9 mouse cellular contexts compared by ENCODE assay signal in genomic region chr6:54472846-54473715, GRCm38 (mm10). TPM values are rescaled to one million over a fixed set of nuclear protein-coding genes. Genes with fewer than 3 reads are reported as not detected.
DNase-seq lines count a peak whose midpoint lies in the region; ATAC-seq and TF ChIP-seq lines count a peak whose summit lies in the region.
"Had no signal": no experiment of that assay in that cellular context is flagged by ENCODE, and none has a peak within 500 bp of the region (broad histone marks: within the 10 kb centered on the region; RNA-seq: fewer than 3 reads in every experiment).

No protein-coding gene starts in this region.

- H3K27me3 ChIP-seq in heart, embryonic 13.5 days (replicated peaks), result no peaks in the 10 kb centered on the region
- H3K27me3 ChIP-seq in lung, postnatal 0 days (replicated peaks; ENCODE audit: insufficient read depth, low read length), result no peaks in the 10 kb centered on the region
- no peaks in the 10 kb centered on the region for H3K27me3 ChIP-seq in hindbrain, embryonic 12.5 days
- H3K27me3 ChIP-seq: CH12.LX had no signal

- 43% methylated on average over 8 of the region's 8 CpGs for WGBS in heart, embryonic 13.5 days
- WGBS in lung, postnatal 0 days, result 58% methylated on average over 8 of the region's 8 CpGs
- WGBS in hindbrain, embryonic 12.5 days, result 73% methylated on average over 8 of the region's 8 CpGs

- no peak for ATAC-seq in heart, embryonic 13.5 days (ENCODE audit: extremely low read depth, insufficient number of reproducible peaks, low FRiP score, low TSS enrichment)
- ATAC-seq in lung, postnatal 0 days, result peak; percentile 76
- ATAC-seq in hindbrain, embryonic 12.5 days (ENCODE audit: low FRiP score), result no peak

- H3K27ac ChIP-seq in heart, embryonic 13.5 days (replicated peaks), result peak overlapping the region; percentile 81
- peak overlapping the region; percentile 6; the same call in 1 of the 2 replicates for H3K27ac ChIP-seq in lung, postnatal 0 days (ENCODE audit: low read length)
- no peak overlapping the region for H3K27ac ChIP-seq in hindbrain, embryonic 12.5 days

- no peak overlapping the region for H3K4me3 ChIP-seq in heart, embryonic 13.5 days
- H3K4me3 ChIP-seq in lung, postnatal 0 days (ENCODE audit: low read depth, low read length), result no peak overlapping the region
- no peak overlapping the region for H3K4me3 ChIP-seq in hindbrain, embryonic 12.5 days

- H3K36me3 ChIP-seq in heart, embryonic 13.5 days, result no peaks in the 10 kb centered on the region
- no peaks in the 10 kb centered on the region for H3K36me3 ChIP-seq in lung, postnatal 0 days (ENCODE audit: insufficient read depth, low read length)
- H3K36me3 ChIP-seq in hindbrain, embryonic 12.5 days, result no peaks in the 10 kb centered on the region

- TF ChIP-seq CTCF in lung, postnatal 0 days (IDR thresholded peaks at IDR 0.05), result no peak

- H3K4me1 ChIP-seq in heart, embryonic 13.5 days, result peaks cover 72% of the 10 kb centered on the region
- H3K4me1 ChIP-seq in lung, postnatal 0 days (ENCODE audit: insufficient read depth, low read depth, low read length), result no peaks in the 10 kb centered on the region; the same call in 1 of the 2 replicates
- peaks cover 12% of the 10 kb centered on the region for H3K4me1 ChIP-seq in hindbrain, embryonic 12.5 days

- peak overlapping the region; percentile 42 for H3K4me2 ChIP-seq in heart, embryonic 13.5 days
- H3K4me2 ChIP-seq in lung, postnatal 0 days (replicated peaks; ENCODE audit: low read depth, low read length), result no peak overlapping the region
- no peak overlapping the region for H3K4me2 ChIP-seq in hindbrain, embryonic 12.5 days (replicated peaks)

- peak; percentile 20 to 41 for DNase-seq in heart, adult 9 months (ENCODE audit: low spot score in 2 of 2)
- no peak for DNase-seq in heart, adult 11 months
- peak; percentile 25 for DNase-seq in NIH3T3 (ENCODE audit: low read depth)
- DNase-seq in lung, postnatal 0 days (ENCODE audit: low spot score), result peak; percentile 71
- no peak for DNase-seq in thymus, postnatal 14 days
- no peak for DNase-seq in urinary bladder, postnatal 4 days (ENCODE audit: low spot score in 2 of 2)

- no peaks in the 10 kb centered on the region for H3K9me3 ChIP-seq in heart, embryonic 13.5 days
- H3K9me3 ChIP-seq in lung, postnatal 0 days (ENCODE audit: low read length), result no peaks in the 10 kb centered on the region
- no peaks in the 10 kb centered on the region for H3K9me3 ChIP-seq in hindbrain, embryonic 12.5 days (replicated peaks)

- TF ChIP-seq EP300 in lung, postnatal 0 days (IDR thresholded peaks at IDR 0.05), result no peak

- H3K9ac ChIP-seq in heart, embryonic 13.5 days, result no peak overlapping the region
- H3K9ac ChIP-seq in lung, postnatal 0 days (replicated peaks; ENCODE audit: low read depth), result no peak overlapping the region
- no peak overlapping the region for H3K9ac ChIP-seq in hindbrain, embryonic 12.5 days

RNA-seq across cellular contexts. Expression of gene Wipf3, which starts 43.7 kb away (rescaled TPM):
- polyA plus RNA-seq in heart, embryonic 13.5 days (2015; fragmentation: Nextera tagmentation; extraction: Ambion mirVana), result 4.4 and 4.5 TPM in 2 replicates
- 2.7 and 3.7 TPM in 2 replicates for polyA plus RNA-seq in lung, postnatal 0 days (2015; fragmentation: Nextera tagmentation; extraction: Ambion mirVana)
- polyA plus RNA-seq in hindbrain, embryonic 12.5 days (2016; fragmentation: Nextera tagmentation; extraction: Ambion mirVana), result 1.5 and 1.7 TPM in 2 replicates

Comparison
In these comparisons a context has a peak if more than half of its experiments do, and no peak if none do; other contexts are left out.
1. DNase-seq: peak in heart, adult 9 months (2 of 2), NIH3T3 (single experiment) and lung, postnatal 0 days (single experiment); none in heart, adult 11 months (single experiment), thymus, postnatal 14 days (single experiment) and urinary bladder, postnatal 4 days (0 of 2).